Mouse (Mus musculus) stomach, postnatal 0 days (tissue): ENCODE measurements around the gene Sema6d.

Experiments
- CTCF ChIP-seq: IDR thresholded peaks from 2 replicates; pipeline ENCODE4 v1.5.1; 2016; ENCODE audit warnings: antibody characterized with exemption, low read depth, mild to moderate bottlenecking, moderate library complexity
- EP300 ChIP-seq: optimal IDR thresholded peaks from 2 replicates; pipeline ENCODE3; 2016; ENCODE audit warnings: antibody characterized with exemption

DNA sequence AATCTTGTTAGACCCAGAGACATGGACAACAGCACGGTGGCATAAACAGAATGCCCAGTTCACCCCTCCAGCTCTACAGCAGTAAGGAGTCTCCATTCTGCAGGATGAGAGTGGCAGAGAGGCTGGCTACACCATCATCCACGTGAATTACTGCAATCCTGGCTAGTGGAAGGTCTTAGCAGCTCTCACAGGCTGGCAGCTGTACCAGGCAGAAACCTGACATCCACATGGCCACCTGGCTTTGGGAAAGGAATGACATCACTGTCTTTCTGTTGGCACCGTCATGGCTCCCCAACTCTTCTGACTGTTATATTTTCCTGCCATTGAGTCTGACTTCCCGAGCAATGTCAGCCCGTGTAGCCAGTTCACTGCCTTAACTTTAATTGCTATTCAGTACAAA is 474.0 kb downstream of the Sema6d start:
- no peak for TF ChIP-seq EP300
- TF ChIP-seq CTCF = no peak
